Mouse (Mus musculus): ENCODE data around the gene Tbl1x. TPM values are rescaled to one million over a fixed set of nuclear protein-coding genes. Genes with fewer than 3 reads are reported as not detected.

Tbl1x gene
- polyA plus RNA-seq, 1 experiment from 2014 or later, result 66.1 TPM

DNA sequence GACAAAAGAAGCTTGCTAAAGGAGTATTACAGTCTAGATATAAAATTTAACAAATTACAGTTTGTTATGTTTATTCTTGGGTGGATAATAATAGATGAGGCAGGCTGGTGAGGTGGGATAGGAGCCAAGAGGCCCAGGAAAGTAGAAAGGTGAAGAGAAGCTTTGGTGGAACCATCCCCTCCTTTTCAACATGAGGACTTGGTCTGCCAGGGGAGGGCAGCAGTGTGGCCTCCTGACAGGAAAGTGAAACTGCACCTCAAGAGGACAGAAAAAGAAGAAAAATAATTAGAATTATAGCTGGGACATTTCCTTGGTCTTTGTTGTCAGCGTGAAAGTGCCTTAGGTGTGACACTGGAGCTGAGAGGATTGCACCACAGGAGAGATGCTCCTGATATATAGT, 35.6 kb downstream of the Tbl1x start:
- Histone ChIP-seq H3K27ac (no peak overlapping the region), H3K4me3 (replicated peaks) (no peak overlapping the region), H3K27me3 (replicated peaks) (no peaks in the 10 kb centered on the region), H3K36me3 (no peaks in the 10 kb centered on the region), H3K4me2 (replicated peaks) (no peak overlapping the region), H3K4me1 (replicated peaks) (no peaks in the 10 kb centered on the region), H3K9ac (no peak overlapping the region), H3K9me3 (no peaks in the 10 kb centered on the region)
- no peak for ATAC-seq
- 81% methylated on average over 1 of the region's 1 CpGs for WGBS

DNA sequence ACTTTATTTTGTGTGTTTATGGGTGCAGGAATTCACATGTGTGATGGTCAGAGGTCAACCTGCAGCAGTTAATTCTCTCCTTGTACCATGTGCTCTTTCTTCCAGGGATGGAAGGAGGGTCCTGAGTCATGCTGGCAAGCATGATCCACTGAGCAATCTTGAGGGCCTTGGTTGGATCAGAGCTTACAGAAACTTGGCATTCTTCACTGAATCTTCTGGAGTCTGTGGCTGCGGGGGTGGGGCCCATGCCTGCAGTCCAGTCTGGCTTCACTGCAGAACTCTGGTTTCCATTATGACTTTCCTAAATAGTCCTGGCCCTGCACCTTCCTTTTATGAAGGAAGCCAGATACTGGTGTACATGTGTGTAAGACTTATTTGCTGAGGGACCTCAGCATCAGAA, 38.1 kb downstream of the Tbl1x start:
- 68% methylated on average over 1 of the region's 1 CpGs for WGBS
- no peaks in the 10 kb centered on the region for H3K4me1 ChIP-seq (replicated peaks)
- H3K9me3 ChIP-seq, result no peaks in the 10 kb centered on the region
- H3K27me3 ChIP-seq (replicated peaks), result no peaks in the 10 kb centered on the region
- no peak overlapping the region for H3K9ac ChIP-seq
- H3K4me2 ChIP-seq (replicated peaks), result no peak overlapping the region
- peak; percentile 28 for ATAC-seq
- no peak overlapping the region for H3K4me3 ChIP-seq (replicated peaks)
- no peaks in the 10 kb centered on the region for H3K36me3 ChIP-seq
- H3K27ac ChIP-seq, result no peak overlapping the region

DNA sequence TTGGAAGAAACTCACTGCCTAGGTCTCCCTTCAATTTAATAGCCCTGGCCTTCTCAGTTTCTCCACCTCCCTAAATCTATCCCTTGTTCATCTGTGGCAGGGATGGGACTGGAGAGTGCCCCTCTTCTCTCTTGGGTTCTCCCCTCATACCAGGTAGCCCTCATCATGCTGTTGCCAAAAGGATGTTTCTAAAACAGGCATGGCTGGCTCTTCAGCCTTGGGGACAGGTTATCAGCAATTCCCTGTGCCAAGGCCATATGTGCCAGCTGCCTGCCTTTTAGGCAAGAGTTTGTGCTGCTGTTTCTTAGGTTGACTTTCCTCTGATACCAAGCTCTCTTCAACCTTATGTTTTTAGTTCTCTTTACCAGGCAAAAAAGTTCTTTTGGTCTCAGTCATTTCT, 39.6 kb downstream of the Tbl1x start:
- no peaks in the 10 kb centered on the region for H3K9me3 ChIP-seq
- no peak overlapping the region for H3K27ac ChIP-seq
- H3K4me1 ChIP-seq (replicated peaks), result no peaks in the 10 kb centered on the region
- no peak for ATAC-seq
- H3K9ac ChIP-seq, result no peak overlapping the region
- no peaks in the 10 kb centered on the region for H3K36me3 ChIP-seq
- H3K4me3 ChIP-seq (replicated peaks), result no peak overlapping the region
- H3K27me3 ChIP-seq (replicated peaks), result no peaks in the 10 kb centered on the region
- no peak overlapping the region for H3K4me2 ChIP-seq (replicated peaks)

DNA sequence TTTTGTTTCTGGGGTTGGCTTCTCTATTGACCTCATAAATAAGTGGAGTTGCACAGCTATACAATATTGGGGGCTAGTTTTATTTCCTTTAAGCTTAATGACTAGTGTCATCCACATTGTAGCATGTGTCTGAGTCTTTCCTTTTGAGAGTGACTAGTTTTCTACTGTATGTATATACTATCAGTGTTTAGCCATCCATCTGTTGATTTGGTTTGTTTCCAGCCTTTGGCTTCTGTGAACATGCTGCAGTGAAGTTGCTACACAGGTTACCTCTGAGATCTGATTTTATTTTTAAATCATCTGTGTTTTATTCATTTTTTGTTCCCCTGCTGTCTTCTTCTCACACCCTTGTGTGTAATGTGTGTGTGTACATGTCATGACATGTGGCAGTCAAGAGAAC, 40.5 kb downstream of the Tbl1x start:
- Histone ChIP-seq H3K27me3 (replicated peaks) (no peaks in the 10 kb centered on the region), H3K4me3 (replicated peaks) (no peak overlapping the region), H3K4me1 (replicated peaks) (no peaks in the 10 kb centered on the region), H3K9me3 (no peaks in the 10 kb centered on the region), H3K36me3 (no peaks in the 10 kb centered on the region), H3K4me2 (replicated peaks) (no peak overlapping the region), H3K27ac (no peak overlapping the region), H3K9ac (no peak overlapping the region)
- no peak for ATAC-seq

DNA sequence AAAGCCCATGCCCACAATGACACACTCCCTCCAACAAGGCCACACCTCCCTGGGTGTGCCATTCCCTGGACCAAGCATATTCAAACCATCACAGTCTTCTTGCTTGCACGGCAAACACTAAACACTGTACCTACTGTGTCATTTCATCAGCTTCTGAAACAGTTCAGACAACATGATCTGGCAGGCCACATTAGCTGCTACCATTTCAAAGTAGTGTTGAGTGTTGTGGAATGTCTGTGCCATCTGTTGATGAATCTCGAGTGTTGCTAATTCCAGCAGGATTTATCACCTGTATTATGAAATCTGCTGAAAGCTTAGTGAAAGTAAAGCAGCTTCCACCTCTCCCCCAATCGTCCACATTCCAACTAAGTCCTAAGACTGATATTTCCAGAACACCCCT, 41.3 kb downstream of the Tbl1x start:
- Histone ChIP-seq H3K4me2 (replicated peaks) (no peak overlapping the region), H3K9ac (no peak overlapping the region), H3K4me1 (replicated peaks) (no peaks in the 10 kb centered on the region), H3K36me3 (no peaks in the 10 kb centered on the region), H3K27ac (no peak overlapping the region), H3K4me3 (replicated peaks) (no peak overlapping the region), H3K9me3 (no peaks in the 10 kb centered on the region), H3K27me3 (replicated peaks) (no peaks in the 10 kb centered on the region)
- no peak for ATAC-seq
- 71% methylated on average over 3 of the region's 3 CpGs for WGBS

DNA sequence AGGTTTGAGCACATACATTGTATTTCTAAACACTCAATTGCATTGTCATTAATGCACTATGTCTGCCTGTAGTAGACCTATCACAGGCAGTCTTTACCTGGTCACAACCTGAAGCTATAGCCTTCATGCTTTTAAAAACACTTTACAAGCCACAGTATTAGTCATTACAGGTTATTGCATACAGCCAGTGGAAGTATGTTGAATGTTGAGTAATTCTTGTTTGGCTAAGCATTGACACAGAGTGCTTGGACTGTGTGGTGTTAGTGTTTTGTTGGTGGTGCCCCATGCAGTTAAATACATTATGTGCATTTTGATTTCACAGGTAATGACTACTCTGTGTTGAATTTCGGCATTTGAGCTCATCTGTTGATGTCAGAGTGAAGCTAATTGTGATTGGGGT, 45.2 kb downstream of the Tbl1x start:
- no peaks in the 10 kb centered on the region for H3K36me3 ChIP-seq
- H3K4me2 ChIP-seq (replicated peaks), result no peak overlapping the region
- WGBS, result 67% methylated on average over 1 of the region's 1 CpGs
- no peak overlapping the region for H3K27ac ChIP-seq
- no peak for ATAC-seq
- no peak overlapping the region for H3K9ac ChIP-seq
- no peaks in the 10 kb centered on the region for H3K4me1 ChIP-seq (replicated peaks)
- H3K27me3 ChIP-seq (replicated peaks), result no peaks in the 10 kb centered on the region
- H3K9me3 ChIP-seq, result no peaks in the 10 kb centered on the region
- H3K4me3 ChIP-seq (replicated peaks), result no peak overlapping the region

DNA sequence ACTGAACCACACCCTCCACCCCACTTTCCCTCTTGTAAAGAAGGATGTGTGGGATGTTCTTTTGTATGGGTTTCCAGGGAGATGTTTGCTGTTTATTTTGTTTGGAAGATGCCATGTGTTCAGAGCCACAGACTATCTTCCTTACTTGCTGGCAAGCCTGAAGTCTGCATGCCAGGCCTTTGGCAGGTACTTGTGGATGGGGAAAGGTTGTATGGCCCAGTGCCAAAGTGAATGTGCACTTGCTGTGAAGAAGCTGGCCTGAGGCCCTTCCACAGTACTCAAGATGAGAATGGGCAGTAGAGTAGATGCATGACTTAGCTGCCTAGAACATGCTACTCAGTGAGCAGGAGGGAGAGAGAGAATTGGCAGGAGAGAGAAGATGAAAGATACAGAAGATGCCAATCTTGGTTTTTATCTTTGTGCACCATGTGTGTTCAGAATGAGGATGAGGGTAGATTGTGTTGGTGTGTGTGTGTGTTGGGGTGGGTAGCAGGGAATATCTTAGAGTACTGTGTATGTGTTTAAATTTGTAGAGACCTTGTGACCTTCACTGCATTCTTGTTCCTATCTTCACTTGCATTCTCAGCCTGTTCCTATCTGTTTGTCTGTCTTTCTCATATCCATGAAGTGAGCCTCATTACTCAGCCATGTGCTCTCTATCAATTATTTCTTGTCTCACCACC, 48.5 kb downstream of the Tbl1x start:
- Histone ChIP-seq H3K9me3 (no peaks in the 10 kb centered on the region), H3K9ac (no peak overlapping the region), H3K4me2 (replicated peaks) (no peak overlapping the region), H3K36me3 (no peaks in the 10 kb centered on the region), H3K4me1 (replicated peaks) (no peaks in the 10 kb centered on the region), H3K27ac (no peak overlapping the region), H3K4me3 (replicated peaks) (no peak overlapping the region), H3K27me3 (replicated peaks) (no peaks in the 10 kb centered on the region)
- ATAC-seq, result no peak

DNA sequence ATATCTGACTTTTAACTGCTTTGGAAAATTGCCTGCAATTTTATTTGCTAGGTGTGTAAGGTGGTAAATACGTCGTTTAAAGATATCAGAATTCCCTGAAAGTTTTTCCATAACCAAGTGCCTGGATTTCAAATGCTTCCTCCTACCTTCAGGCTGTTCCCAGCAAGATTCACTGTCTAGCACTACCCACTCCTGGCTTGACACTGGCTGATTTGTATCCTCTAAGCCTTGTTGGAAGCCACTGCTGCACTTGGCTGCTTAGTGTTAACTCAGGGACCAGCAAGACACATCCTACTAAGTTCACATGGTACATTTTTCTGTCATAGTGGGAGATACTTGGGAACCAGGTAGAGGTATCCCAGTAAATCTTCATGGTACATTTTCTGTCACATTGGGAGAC, 52.8 kb downstream of the Tbl1x start:
- 70% methylated on average over 2 of the region's 2 CpGs for WGBS
- no peak overlapping the region for H3K4me2 ChIP-seq (replicated peaks)
- H3K4me3 ChIP-seq (replicated peaks), result no peak overlapping the region

DNA sequence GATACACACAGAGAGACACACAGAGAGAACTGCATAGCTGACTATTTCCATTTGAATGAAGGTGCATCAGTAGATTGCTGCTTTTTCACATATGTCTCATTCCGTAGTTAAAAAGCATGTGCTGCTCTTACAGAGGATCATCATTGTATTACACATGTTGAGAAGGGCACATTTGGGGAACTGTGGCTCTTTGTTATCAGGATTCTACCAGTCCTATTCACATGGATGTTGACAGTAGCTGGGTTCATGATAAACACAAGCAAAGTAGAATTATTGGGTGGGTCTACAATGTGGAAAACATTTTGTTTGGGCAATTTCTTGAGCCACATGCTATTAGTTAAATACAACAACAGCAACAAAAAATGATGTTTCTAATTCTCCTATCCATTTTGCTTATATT, 55.9 kb downstream of the Tbl1x start:
- Histone ChIP-seq H3K27me3 (replicated peaks) (no peaks in the 10 kb centered on the region), H3K4me1 (replicated peaks) (no peaks in the 10 kb centered on the region), H3K4me2 (replicated peaks) (no peak overlapping the region), H3K9ac (no peak overlapping the region), H3K4me3 (replicated peaks) (no peak overlapping the region), H3K27ac (no peak overlapping the region), H3K36me3 (no peaks in the 10 kb centered on the region), H3K9me3 (no peaks in the 10 kb centered on the region)
- no peak for ATAC-seq
- WGBS, result 92% methylated on average over 1 of the region's 1 CpGs

More for the DNA sequence above, 52.8 kb downstream of the Tbl1x start:
- Histone ChIP-seq H3K27ac (no peak overlapping the region), H3K9ac (no peak overlapping the region), H3K36me3 (no peaks in the 10 kb centered on the region), H3K4me1 (replicated peaks) (no peaks in the 10 kb centered on the region), H3K27me3 (replicated peaks) (no peaks in the 10 kb centered on the region), H3K9me3 (no peaks in the 10 kb centered on the region)
- no peak for ATAC-seq

DNA sequence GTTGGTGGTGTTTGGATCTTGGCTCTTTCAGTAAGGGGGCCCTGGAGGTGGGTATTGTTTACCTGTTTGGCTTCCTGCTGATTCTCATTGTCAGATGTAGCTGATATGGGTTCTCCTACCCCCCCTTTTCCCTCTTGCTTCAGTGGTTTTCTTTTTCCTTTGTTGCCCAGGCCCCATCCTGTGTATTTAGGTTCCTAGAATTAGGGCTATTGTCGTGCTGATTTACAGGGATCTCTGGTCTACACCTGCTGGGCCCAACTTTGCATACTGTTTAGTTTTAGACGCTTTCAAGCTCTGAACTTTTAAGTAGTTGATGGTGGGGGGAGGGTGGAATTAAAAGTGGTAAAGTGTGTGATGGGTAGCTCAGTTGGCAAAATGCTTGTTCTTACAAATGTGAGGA, 57.2 kb downstream of the Tbl1x start:
- H3K27me3 ChIP-seq (replicated peaks), result no peaks in the 10 kb centered on the region
- H3K9me3 ChIP-seq, result no peaks in the 10 kb centered on the region
- no peak overlapping the region for H3K4me2 ChIP-seq (replicated peaks)
- ATAC-seq, result no peak
- H3K36me3 ChIP-seq, result no peaks in the 10 kb centered on the region
- no peak overlapping the region for H3K9ac ChIP-seq
- no peak overlapping the region for H3K27ac ChIP-seq
- WGBS, result 41% methylated on average over 2 of the region's 2 CpGs
- H3K4me3 ChIP-seq (replicated peaks), result no peak overlapping the region
- no peaks in the 10 kb centered on the region for H3K4me1 ChIP-seq (replicated peaks)

DNA sequence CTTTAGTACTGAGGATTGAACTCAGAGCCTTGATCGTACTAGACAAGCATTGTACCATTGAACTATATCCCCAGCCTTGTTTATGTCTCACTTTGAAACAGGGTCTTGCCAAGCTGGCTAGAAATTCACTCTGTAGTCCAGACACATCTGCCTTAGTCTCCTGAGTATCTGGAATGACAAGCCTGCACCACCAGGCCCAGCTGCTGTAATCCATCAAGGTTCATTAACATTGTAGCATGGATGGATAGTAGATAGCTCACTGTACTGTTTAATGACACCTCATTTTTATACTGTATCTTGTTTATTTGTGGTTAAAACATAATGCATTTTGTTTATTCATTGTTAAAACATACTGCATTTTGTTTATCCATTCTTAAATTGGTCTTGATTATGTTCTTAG, 62.9 kb downstream of the Tbl1x start:
- WGBS, result 73% methylated on average over 1 of the region's 1 CpGs
- H3K4me1 ChIP-seq (replicated peaks), result no peaks in the 10 kb centered on the region
- no peak overlapping the region for H3K4me2 ChIP-seq (replicated peaks)
- no peak overlapping the region for H3K27ac ChIP-seq
- no peak overlapping the region for H3K4me3 ChIP-seq (replicated peaks)
- H3K36me3 ChIP-seq, result no peaks in the 10 kb centered on the region
- no peaks in the 10 kb centered on the region for H3K27me3 ChIP-seq (replicated peaks)
- no peaks in the 10 kb centered on the region for H3K9me3 ChIP-seq
- H3K9ac ChIP-seq, result no peak overlapping the region
- ATAC-seq, result no peak

DNA sequence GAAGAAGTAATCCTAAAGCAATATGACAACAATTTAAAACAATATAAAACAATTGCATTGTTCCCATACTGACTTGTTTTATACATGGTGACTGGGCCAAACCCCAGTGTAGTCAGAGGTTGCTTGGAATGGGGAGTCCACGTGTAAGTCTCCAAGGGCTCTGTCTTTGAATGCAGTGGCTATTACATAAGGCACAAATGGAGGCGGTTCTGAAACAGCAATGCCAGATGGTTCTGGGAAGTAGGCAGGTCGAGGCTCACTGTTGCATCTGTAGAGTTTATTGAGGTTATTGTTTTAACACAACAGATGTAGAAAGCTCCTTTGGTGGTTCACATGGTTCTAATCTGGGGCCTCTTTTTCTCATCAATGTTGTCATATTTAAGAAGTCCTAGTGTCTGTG, 66.3 kb downstream of the Tbl1x start:
- Histone ChIP-seq H3K9me3 (no peaks in the 10 kb centered on the region), H3K27me3 (replicated peaks) (no peaks in the 10 kb centered on the region), H3K4me3 (replicated peaks) (no peak overlapping the region), H3K4me1 (replicated peaks) (no peaks in the 10 kb centered on the region), H3K27ac (no peak overlapping the region), H3K36me3 (no peaks in the 10 kb centered on the region), H3K9ac (no peak overlapping the region), H3K4me2 (replicated peaks) (no peak overlapping the region)
- WGBS, result 76% methylated on average over 3 of the region's 3 CpGs
- ATAC-seq, result no peak

DNA sequence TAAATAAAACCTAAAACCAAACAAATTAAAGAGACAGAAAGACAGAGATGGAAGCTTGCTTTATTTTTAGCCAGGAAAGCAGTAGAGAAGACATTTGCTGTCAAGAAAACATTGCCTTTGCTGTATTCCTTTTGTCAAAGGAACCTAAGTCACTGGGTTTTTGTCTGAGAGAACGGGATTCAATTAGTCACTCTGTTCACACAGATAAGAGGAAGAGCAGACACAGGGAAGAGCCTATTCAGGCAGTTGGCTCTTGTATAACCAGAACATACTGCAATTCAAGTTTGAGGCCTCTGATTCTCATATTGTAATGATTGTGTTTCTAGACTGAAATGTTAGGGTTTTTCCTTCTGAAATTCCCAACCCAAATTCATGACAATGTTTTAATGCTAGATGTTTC, 67.4 kb downstream of the Tbl1x start:
- Histone ChIP-seq H3K4me1 (replicated peaks) (no peaks in the 10 kb centered on the region), H3K4me2 (replicated peaks) (no peak overlapping the region), H3K4me3 (replicated peaks) (no peak overlapping the region), H3K36me3 (no peaks in the 10 kb centered on the region), H3K9ac (no peak overlapping the region), H3K9me3 (no peaks in the 10 kb centered on the region), H3K27me3 (replicated peaks) (no peaks in the 10 kb centered on the region), H3K27ac (no peak overlapping the region)
- ATAC-seq, result no peak
- 76% methylated on average over 1 of the region's 1 CpGs for WGBS
